Mouse (Mus musculus) midbrain, embryonic 15.5 days (tissue): Measurements from ENCODE around the gene Nek5. TPM values are rescaled to one million over a fixed set of nuclear protein-coding genes. Genes with fewer than 3 reads are reported as not detected.
A peak's percentile ranks its signal among the peaks of the same experiment; 100 is the strongest.

Experiments
- ATAC-seq: fragments of 200-750 bp; cut with Nextera tagmentation; replicated peaks from 2 replicates; pipeline ENCODE4 v1.8.0; 2017; ENCODE audit warnings: moderate TSS enrichment
- H3K27ac ChIP-seq: fragments of 300-500 bp; sonication (generic); 2 replicates; pipeline ENCODE4 v1.5.1; 2015; ENCODE audit warnings: mild to moderate bottlenecking, inconsistent platforms
- H3K27me3 ChIP-seq: fragments of 300-500 bp; sonication (generic); replicated peaks from 2 replicates; pipeline ENCODE4 v1.6.1; 2015; ENCODE audit warnings: inconsistent platforms
- H3K36me3 ChIP-seq: fragments of 300-500 bp; sonication (generic); replicated peaks from 2 replicates; pipeline ENCODE4 v1.6.1; 2015; ENCODE audit warnings: inconsistent platforms
- H3K4me1 ChIP-seq: fragments of 300-500 bp; sonication (generic); 2 replicates; pipeline ENCODE4 v1.6.1; 2015; ENCODE audit warnings: inconsistent platforms
- H3K4me2 ChIP-seq: fragments of 300-500 bp; sonication (generic); 2 replicates; pipeline ENCODE4 v1.6.1; 2015; ENCODE audit warnings: inconsistent platforms, mild to moderate bottlenecking, moderate library complexity
- H3K4me3 ChIP-seq: fragments of 300-500 bp; sonication (generic); 2 replicates; pipeline ENCODE4 v1.5.1; 2015; ENCODE audit warnings: mild to moderate bottlenecking, inconsistent platforms
- H3K9ac ChIP-seq: fragments of 300-500 bp; sonication (generic); 2 replicates; pipeline ENCODE4 v1.6.1; 2015; ENCODE audit warnings: mild to moderate bottlenecking, inconsistent platforms
- H3K9me3 ChIP-seq: fragments of 300-500 bp; sonication (generic); 2 replicates; pipeline ENCODE4 v1.6.1; 2016; ENCODE audit warnings: inconsistent platforms
- WGBS: fragments of 180-500 bp; shearing (Covaris S2); methylation state at CpG from one replicate; pipeline ENCODE4 v1.1.7; 2015; ENCODE audit warnings: mixed read lengths; 5-methylcytosine and 5-hydroxymethylcytosine counted together
- polyA plus RNA-seq: library from polyadenylated mRNA; unstranded; fragments of >200 nt; fragmentation: Nextera tagmentation; extraction: Ambion mirVana; gene quantifications from 2 replicates; pipeline ENCODE4 v1.2.1, GENCODE M21; 2015

Gene Nek5
- 1.1 and 1.3 TPM in 2 replicates for polyA plus RNA-seq

DNA sequence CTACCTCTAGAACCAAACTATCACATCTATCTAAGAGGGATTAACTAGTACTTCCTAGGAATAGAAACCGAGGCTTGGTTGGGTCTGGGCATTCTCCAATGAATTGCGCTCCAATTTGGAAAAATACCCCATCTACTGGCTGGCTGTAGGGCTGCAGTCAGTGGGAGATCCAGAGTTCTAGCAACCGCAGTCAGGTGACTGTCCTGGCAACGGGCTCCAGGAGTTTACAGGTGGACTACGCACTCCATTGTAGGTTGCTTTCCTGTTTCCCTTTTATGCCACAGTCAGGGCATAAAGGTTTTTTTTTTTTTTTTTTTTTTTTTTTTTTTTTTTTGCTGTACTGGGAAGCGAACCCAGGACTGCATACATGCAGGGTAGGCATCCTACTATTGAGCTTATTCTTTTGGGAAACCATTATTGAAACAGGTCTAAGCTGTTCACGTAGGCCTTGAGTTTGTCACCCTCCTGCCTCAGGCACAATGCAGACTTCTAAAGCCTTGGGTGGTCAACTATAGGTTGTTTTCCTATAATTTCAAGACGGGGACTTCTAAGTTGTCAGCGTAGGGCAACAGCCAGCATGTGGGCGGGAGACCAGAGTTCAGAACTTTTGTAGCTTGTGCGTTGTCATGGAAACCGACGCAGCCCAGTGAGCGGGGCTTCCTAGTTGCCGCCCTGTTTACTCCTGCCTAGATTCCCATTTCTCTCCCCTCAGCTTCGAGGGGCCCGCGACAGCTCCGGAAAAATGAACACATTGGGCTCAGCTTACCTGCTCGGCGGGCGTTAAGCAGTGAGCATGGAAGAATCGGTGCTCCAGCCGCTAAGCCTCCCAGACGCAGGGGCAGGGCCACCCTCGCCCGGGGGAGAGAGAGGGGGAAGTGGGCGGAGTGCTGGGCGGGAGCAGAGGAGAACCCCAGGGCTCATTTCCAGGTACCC is at the start of gene Nek5:
Nek5 (minus strand) TSS at position 834 of the 933 bp plus-strand sequence.
- WGBS, result 1% methylated on average over 29 of the region's 29 CpGs
- peaks cover 7% of the 10 kb centered on the region for H3K4me1 ChIP-seq
- 0 out of 2 replicates have a peak, but pooled peaks cover 5% of the 10 kb centered on the region for H3K36me3 ChIP-seq
- H3K9ac ChIP-seq, result peak within 1 kb of the TSS; percentile 21; the same call in 1 of the 2 replicates
- no peak within 1 kb of the TSS for H3K27ac ChIP-seq
- peak; percentile 83 for ATAC-seq
- H3K9me3 ChIP-seq, result no peaks in the 10 kb centered on the region
- no peaks in the 10 kb centered on the region for H3K27me3 ChIP-seq
- peak within 1 kb of the TSS; percentile 60 for H3K4me2 ChIP-seq
- H3K4me3 ChIP-seq, result peak within 1 kb of the TSS; percentile 36

DNA sequence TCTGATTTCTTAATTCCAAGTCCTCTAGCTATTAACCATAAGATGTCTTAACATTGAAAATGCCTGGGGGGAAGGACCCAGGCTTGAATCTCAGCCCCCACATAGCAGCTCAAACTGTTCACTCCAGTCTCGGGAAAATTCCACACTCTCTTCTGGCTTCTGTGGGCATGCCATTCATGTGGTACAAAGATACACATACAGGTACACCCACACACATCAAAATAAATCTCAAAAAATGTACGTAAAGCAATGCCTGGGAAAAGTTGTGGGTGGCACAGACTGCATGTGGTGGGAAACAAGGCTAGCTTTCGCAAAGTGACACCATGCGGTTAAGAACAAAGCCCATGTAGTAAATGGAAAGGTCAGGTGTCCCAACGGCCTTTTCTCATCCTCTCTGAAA is 44.3 kb upstream of the Nek5 start:
- H3K4me3 ChIP-seq, result no peak overlapping the region
- H3K36me3 ChIP-seq, result no peaks in the 10 kb centered on the region
- H3K4me1 ChIP-seq, result peaks cover 14% of the 10 kb centered on the region
- no peaks in the 10 kb centered on the region for H3K27me3 ChIP-seq
- H3K9me3 ChIP-seq, result no peaks in the 10 kb centered on the region
- H3K9ac ChIP-seq, result no peak overlapping the region
- no peak overlapping the region for H3K4me2 ChIP-seq
- ATAC-seq, result no peak
- WGBS, result 91% methylated on average over 5 of the region's 5 CpGs
- H3K27ac ChIP-seq, result no peak overlapping the region

DNA sequence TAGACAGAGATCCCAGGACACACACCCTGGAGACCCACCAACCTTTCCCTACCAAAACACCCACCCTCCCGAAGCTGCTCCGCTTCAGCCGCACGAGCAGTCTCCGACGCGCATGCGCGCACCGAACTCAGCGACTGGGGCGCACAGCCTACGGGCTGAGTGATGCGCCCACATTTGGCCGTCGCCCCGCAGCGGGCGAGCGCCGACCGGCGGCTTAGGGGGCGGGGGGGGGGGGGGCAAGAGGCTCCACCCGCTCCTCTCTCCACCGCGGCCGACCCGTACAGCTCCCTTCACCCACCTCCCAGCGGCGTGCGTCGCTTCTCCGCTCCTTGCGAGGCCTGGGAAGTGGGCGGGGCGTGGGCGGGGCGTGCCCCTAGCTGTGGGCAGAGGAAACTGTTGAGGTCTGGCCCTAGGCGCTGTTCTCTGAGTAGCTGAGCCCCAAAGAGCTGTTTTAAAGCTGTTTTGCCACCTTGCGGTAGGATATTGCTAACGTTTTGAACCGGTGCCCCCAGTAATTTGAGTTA is 41.3 kb upstream of the Nek5 start, which contains the start of gene Nek3:
Nek3 (minus strand) TSS at position 356 of the 524 bp plus-strand sequence.
- H3K4me1 ChIP-seq, result peaks cover 14% of the 10 kb centered on the region
- H3K4me3 ChIP-seq, result peak within 1 kb of the TSS; percentile 63
- under 1% methylated on average over 39 of the region's 43 CpGs for WGBS
- H3K9me3 ChIP-seq, result no peaks in the 10 kb centered on the region
- no peaks in the 10 kb centered on the region for H3K27me3 ChIP-seq
- H3K27ac ChIP-seq, result peak within 1 kb of the TSS; percentile 88
- H3K4me2 ChIP-seq, result peak within 1 kb of the TSS; percentile 55
- peak; percentile 99 for ATAC-seq
- peak within 1 kb of the TSS; percentile 62 for H3K9ac ChIP-seq
- no peaks in the 10 kb centered on the region for H3K36me3 ChIP-seq

DNA sequence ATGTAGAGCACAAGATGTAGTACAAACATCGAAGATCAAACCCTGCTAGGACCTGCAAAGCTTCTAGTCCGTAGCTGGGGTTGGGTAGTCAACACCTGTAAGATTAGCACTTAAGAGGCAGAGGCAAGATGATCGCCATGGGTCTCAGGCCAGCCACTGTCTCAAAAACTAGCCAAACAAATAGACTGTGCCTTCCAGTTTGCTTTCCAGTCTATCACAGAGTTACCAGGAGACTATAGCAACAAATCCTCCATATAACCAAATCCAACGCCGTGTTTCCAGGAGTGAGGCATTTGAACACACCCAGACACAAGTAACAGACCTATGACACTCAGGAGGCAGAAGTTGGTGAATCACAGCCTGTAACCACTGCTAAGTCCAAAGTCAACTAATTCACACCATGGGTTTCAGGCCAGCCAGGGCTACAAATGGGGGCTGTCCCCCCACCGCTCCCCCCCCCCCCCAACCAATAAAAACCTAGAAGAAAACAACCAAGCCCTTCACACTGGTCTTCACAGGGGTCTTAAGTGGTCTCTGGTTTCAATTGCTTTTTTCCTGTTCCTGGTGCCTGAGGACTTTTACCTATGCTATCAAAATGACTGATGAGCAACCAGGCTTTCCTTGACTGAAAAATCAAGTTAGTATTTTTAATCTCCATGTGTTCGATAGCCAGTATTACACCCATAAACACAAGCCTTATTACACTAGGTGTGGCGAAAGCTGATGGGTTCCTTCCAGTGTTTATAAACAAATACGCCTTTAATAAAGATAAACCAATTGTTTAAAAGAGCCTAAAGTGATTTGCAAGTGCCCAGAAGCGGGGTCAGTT is 40.6 kb upstream of the Nek5 start:
- no peaks in the 10 kb centered on the region for H3K36me3 ChIP-seq
- H3K27me3 ChIP-seq, result no peaks in the 10 kb centered on the region
- peak; percentile 42 for ATAC-seq
- whole genome bisulfite sequencing, result 57% methylated on average over 10 of the region's 10 CpGs
- H3K9ac ChIP-seq, result peak overlapping the region; percentile 62
- peak overlapping the region; percentile 55 for H3K4me2 ChIP-seq
- no peaks in the 10 kb centered on the region for H3K9me3 ChIP-seq
- H3K4me1 ChIP-seq, result peaks cover 14% of the 10 kb centered on the region
- H3K27ac ChIP-seq, result peak overlapping the region; percentile 88
- peak overlapping the region; percentile 63 for H3K4me3 ChIP-seq

GRCm38 (mm10) chr8:22164431-22164830 is 39.6 kb upstream of the Nek5 start:
- Histone ChIP-seq H3K27me3 (no peaks in the 10 kb centered on the region), H3K27ac (no peak overlapping the region), H3K4me3 (no peak overlapping the region), H3K9ac (no peak overlapping the region), H3K9me3 (no peaks in the 10 kb centered on the region), H3K4me1 (peaks cover 14% of the 10 kb centered on the region), H3K36me3 (no peaks in the 10 kb centered on the region), H3K4me2 (no peak overlapping the region)
- no peak for ATAC-seq
- 93% methylated on average over 10 of the region's 10 CpGs for WGBS

DNA sequence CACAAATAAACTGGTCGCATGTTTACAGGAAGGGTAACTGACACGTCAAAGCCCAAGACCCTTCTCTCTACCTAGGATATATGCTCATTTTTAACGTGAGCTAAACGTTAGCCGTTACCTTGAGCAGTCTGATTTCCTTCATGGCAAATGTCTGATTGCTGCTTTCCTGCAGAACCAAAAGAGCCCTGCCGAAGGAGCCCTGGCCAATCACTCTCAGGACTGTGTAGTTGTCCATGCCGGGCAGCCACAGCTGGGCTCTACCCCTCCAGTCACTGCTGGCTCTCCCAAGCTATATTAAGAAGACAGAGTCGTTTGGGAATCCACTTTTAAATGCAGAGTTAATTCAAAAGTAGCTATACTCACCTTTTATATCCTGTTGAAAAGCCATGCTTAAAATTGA is 37.4 kb upstream of the Nek5 start:
- peaks cover 14% of the 10 kb centered on the region for H3K4me1 ChIP-seq
- WGBS, result 87% methylated on average over 8 of the region's 8 CpGs
- H3K27ac ChIP-seq, result no peak overlapping the region
- H3K9me3 ChIP-seq, result no peaks in the 10 kb centered on the region
- H3K4me3 ChIP-seq, result no peak overlapping the region
- ATAC-seq, result no peak
- no peak overlapping the region for H3K4me2 ChIP-seq
- no peaks in the 10 kb centered on the region for H3K27me3 ChIP-seq
- H3K9ac ChIP-seq, result no peak overlapping the region
- no peaks in the 10 kb centered on the region for H3K36me3 ChIP-seq

- H3K9me3 ChIP-seq, result no peaks in the 10 kb centered on the region
- 77% methylated on average over 3 of the region's 3 CpGs for WGBS
- H3K4me1 ChIP-seq, result no peaks in the 10 kb centered on the region
- no peak overlapping the region for H3K27ac ChIP-seq
- no peak overlapping the region for H3K9ac ChIP-seq
- H3K27me3 ChIP-seq, result no peaks in the 10 kb centered on the region
- no peak overlapping the region for H3K4me3 ChIP-seq
- no peak for ATAC-seq
- H3K36me3 ChIP-seq, result no peaks in the 10 kb centered on the region
- H3K4me2 ChIP-seq, result no peak overlapping the region
Measured at GRCm38 (mm10) chr8:22150345-22150663, 25.5 kb upstream of the Nek5 start.

GRCm38 (mm10) chr8:22149643-22150344 is 24.9 kb upstream of the Nek5 start:
- WGBS, result 97% methylated on average over 11 of the region's 11 CpGs
- H3K4me1 ChIP-seq, result no peaks in the 10 kb centered on the region
- H3K27ac ChIP-seq, result no peak overlapping the region
- no peak overlapping the region for H3K4me3 ChIP-seq
- H3K9ac ChIP-seq, result no peak overlapping the region
- no peaks in the 10 kb centered on the region for H3K27me3 ChIP-seq
- H3K36me3 ChIP-seq, result no peaks in the 10 kb centered on the region
- no peaks in the 10 kb centered on the region for H3K9me3 ChIP-seq
- no peak overlapping the region for H3K4me2 ChIP-seq
- ATAC-seq, result no peak

GRCm38 (mm10) chr8:22148367-22148740 is 23.5 kb upstream of the Nek5 start:
- Histone ChIP-seq H3K9ac (no peak overlapping the region), H3K27ac (no peak overlapping the region), H3K4me3 (no peak overlapping the region), H3K9me3 (no peaks in the 10 kb centered on the region), H3K36me3 (no peaks in the 10 kb centered on the region), H3K27me3 (no peaks in the 10 kb centered on the region), H3K4me2 (no peak overlapping the region), H3K4me1 (no peaks in the 10 kb centered on the region)
- ATAC-seq, result no peak
- 94% methylated on average over 7 of the region's 7 CpGs for WGBS

- Histone ChIP-seq H3K9ac (no peak overlapping the region), H3K27me3 (no peaks in the 10 kb centered on the region), H3K4me1 (no peaks in the 10 kb centered on the region), H3K4me3 (no peak overlapping the region), H3K36me3 (no peaks in the 10 kb centered on the region), H3K9me3 (no peaks in the 10 kb centered on the region), H3K4me2 (no peak overlapping the region), H3K27ac (no peak overlapping the region)
- WGBS, result 88% methylated on average over 9 of the region's 9 CpGs
- no peak for ATAC-seq
Measured at GRCm38 (mm10) chr8:22147706-22148366, 23.0 kb upstream of the Nek5 start.

- no peak overlapping the region for H3K4me2 ChIP-seq
- H3K9ac ChIP-seq, result no peak overlapping the region
- H3K36me3 ChIP-seq, result no peaks in the 10 kb centered on the region
- no peaks in the 10 kb centered on the region for H3K4me1 ChIP-seq
- H3K4me3 ChIP-seq, result no peak overlapping the region
- H3K27ac ChIP-seq, result no peak overlapping the region
- H3K9me3 ChIP-seq, result no peaks in the 10 kb centered on the region
- H3K27me3 ChIP-seq, result no peaks in the 10 kb centered on the region
- 83% methylated on average over 6 of the region's 6 CpGs for WGBS
- ATAC-seq, result no peak
Measured at GRCm38 (mm10) chr8:22145831-22146230, 21.0 kb upstream of the Nek5 start.
